Mouse (Mus musculus): ENCODE data around the gene Pnpla1.

- no peak for TF ChIP-seq CTCF (IDR thresholded peaks at IDR 0.05; ENCODE audit: extremely low read depth, insufficient read depth, low read length)
- no peak for TF ChIP-seq POLR2A (IDR thresholded peaks at IDR 0.05; ENCODE audit: extremely low read depth, insufficient read depth, low read length)
Observed at GRCm38 (mm10) chr17:28905377-28905916, 47.2 kb downstream of the Pnpla1 start.

Measured in cortical plate, adult 2 months (tissue).